Mouse (Mus musculus) cerebellum, adult 2 months (tissue): Measurements from ENCODE around the gene Slc39a11. TPM values are rescaled to one million over a fixed set of nuclear protein-coding genes. Genes with fewer than 3 reads are reported as not detected.

Experiments
- DNase-seq, 2 experiments: peaks; one replicate each; pipeline ENCODE4 v3.0.0; 2021
- H3K27ac ChIP-seq: fragments of 200-500 bp; 2 replicates; pipeline ENCODE4 v1.5.1; 2012; ENCODE audit warnings: low read length, control low read depth, inconsistent platforms; ENCODE audit not compliant: insufficient read depth
- H3K27me3 ChIP-seq: fragments of 200-500 bp; 2 replicates; pipeline ENCODE4 v1.6.1; 2012; ENCODE audit warnings: inconsistent platforms, mild to moderate bottlenecking, low read length, moderate library complexity; ENCODE audit not compliant: control insufficient read depth, insufficient read depth
- H3K4me1 ChIP-seq: fragments of 200-500 bp; 2 replicates; pipeline ENCODE4 v1.6.1; 2011; ENCODE audit warnings: low read length; ENCODE audit not compliant: control insufficient read depth, insufficient read depth
- H3K4me3 ChIP-seq: fragments of 200-500 bp; replicated peaks from 2 replicates; pipeline ENCODE3; 2011; ENCODE audit warnings: mild to moderate bottlenecking, low read depth, low read length, control low read depth; ENCODE audit not compliant: insufficient read depth
- CTCF ChIP-seq: fragments of 200-500 bp; IDR thresholded peaks from 2 replicates; pipeline ENCODE4 v1.5.1; 2011; ENCODE audit warnings: low read depth, mild to moderate bottlenecking, control low read depth, low read length, moderate library complexity, borderline replicate concordance; ENCODE audit not compliant: insufficient read depth
- POLR2A ChIP-seq: fragments of 200-500 bp; IDR thresholded peaks from 2 replicates; pipeline ENCODE4 v1.6.1; 2011; ENCODE audit warnings: low read length, control low read depth, borderline replicate concordance; ENCODE audit not compliant: insufficient read depth
- WGBS: fragments of 180-500 bp; shearing (Covaris S2); methylation state at CpG from one replicate; pipeline ENCODE4 v1.1.7; 2018; 5-methylcytosine and 5-hydroxymethylcytosine counted together
- polyA plus RNA-seq: library from polyadenylated mRNA; depleted of rRNA; stranded (reverse); fragments of >200 nt; gene quantifications from 2 replicates; pipeline ENCODE4 v1.2.3, GENCODE M21; 2012

Slc39a11 gene
- polyA plus RNA-seq, 1 experiment = 14.1 TPM

- DNase-seq = no peak
- TF ChIP-seq CTCF (no peak), POLR2A (no peak)
- Histone ChIP-seq H3K27me3 (no peaks in the 10 kb centered on the region), H3K4me3 (no peak overlapping the region), H3K4me1 (no peaks in the 10 kb centered on the region; the same call in 1 of the 2 replicates), H3K27ac (no peak overlapping the region)
- 66% methylated on average over 7 of the region's 7 CpGs for WGBS
Measured at GRCm38 (mm10) chr11:113510249-113510648, 139.6 kb downstream of the Slc39a11 start.

GRCm38 (mm10) chr11:113507716-113508480, 142.0 kb downstream of the Slc39a11 start:
- Histone ChIP-seq H3K27ac (no peak overlapping the region), H3K27me3 (no peaks in the 10 kb centered on the region), H3K4me1 (no peaks in the 10 kb centered on the region; the same call in 1 of the 2 replicates), H3K4me3 (no peak overlapping the region)
- TF ChIP-seq CTCF = no peak
- no peak for TF ChIP-seq POLR2A
- no peak for DNase-seq
- WGBS = 73% methylated on average over 11 of the region's 11 CpGs

GRCm38 (mm10) chr11:113505551-113506160, 144.2 kb downstream of the Slc39a11 start:
- Histone ChIP-seq H3K4me3 (no peak overlapping the region), H3K27ac (no peak overlapping the region), H3K27me3 (no peaks in the 10 kb centered on the region), H3K4me1 (no peaks in the 10 kb centered on the region; the same call in 1 of the 2 replicates)
- no peak for DNase-seq
- TF ChIP-seq CTCF (no peak), POLR2A (no peak)
- WGBS = 94% methylated on average over 12 of the region's 12 CpGs

- no peak for DNase-seq
- Histone ChIP-seq H3K27me3 (no peaks in the 10 kb centered on the region), H3K4me1 (no peaks in the 10 kb centered on the region), H3K4me3 (no peak overlapping the region), H3K27ac (no peak overlapping the region)
- WGBS = 33% methylated on average over 11 of the region's 11 CpGs
- TF ChIP-seq POLR2A (no peak), CTCF (no peak)
Measured at GRCm38 (mm10) chr11:113504459-113505062, 145.3 kb downstream of the Slc39a11 start.

GRCm38 (mm10) chr11:113502968-113503367, 146.9 kb downstream of the Slc39a11 start:
- TF ChIP-seq CTCF (no peak), POLR2A (no peak)
- 93% methylated on average over 6 of the region's 6 CpGs for WGBS
- no peaks in the 10 kb centered on the region for H3K27me3 ChIP-seq
- DNase-seq = no peak
- H3K4me1 ChIP-seq = no peaks in the 10 kb centered on the region
- H3K4me3 ChIP-seq = no peak overlapping the region
- H3K27ac ChIP-seq = no peak overlapping the region

- 82% methylated on average over 20 of the region's 20 CpGs for WGBS
- Histone ChIP-seq H3K4me1 (no peaks in the 10 kb centered on the region), H3K27me3 (no peaks in the 10 kb centered on the region), H3K27ac (no peak overlapping the region), H3K4me3 (no peak overlapping the region)
- TF ChIP-seq CTCF = no peak
- no peak for TF ChIP-seq POLR2A
- DNase-seq = no peak
Measured at GRCm38 (mm10) chr11:113500631-113501305, 149.1 kb downstream of the Slc39a11 start.

- DNase-seq = peak; percentile 3 to 28
Measured at GRCm38 (mm10) chr11:113498889-113499288, 151.0 kb downstream of the Slc39a11 start.

More at GRCm38 (mm10) chr11:113498889-113499288, 151.0 kb downstream of the Slc39a11 start:
- Histone ChIP-seq H3K4me1 (no peaks in the 10 kb centered on the region), H3K27ac (no peak overlapping the region), H3K27me3 (no peaks in the 10 kb centered on the region), H3K4me3 (no peak overlapping the region)
- TF ChIP-seq POLR2A (no peak), CTCF (peak; percentile 42)
- 70% methylated on average over 9 of the region's 9 CpGs for WGBS
